Mouse (Mus musculus): ENCODE results near the gene Scimp. TPM values are rescaled to one million over a fixed set of nuclear protein-coding genes. Genes with fewer than 3 reads are reported as not detected.
"Not testable (repeated sequence)": the region's sequence is repeated elsewhere in the genome, so short reads cannot be mapped to it uniquely, and the experiment has no call there.

The Scimp gene
- total RNA-seq, 1 experiment from 2014 or later: 0.25 TPM

DNA sequence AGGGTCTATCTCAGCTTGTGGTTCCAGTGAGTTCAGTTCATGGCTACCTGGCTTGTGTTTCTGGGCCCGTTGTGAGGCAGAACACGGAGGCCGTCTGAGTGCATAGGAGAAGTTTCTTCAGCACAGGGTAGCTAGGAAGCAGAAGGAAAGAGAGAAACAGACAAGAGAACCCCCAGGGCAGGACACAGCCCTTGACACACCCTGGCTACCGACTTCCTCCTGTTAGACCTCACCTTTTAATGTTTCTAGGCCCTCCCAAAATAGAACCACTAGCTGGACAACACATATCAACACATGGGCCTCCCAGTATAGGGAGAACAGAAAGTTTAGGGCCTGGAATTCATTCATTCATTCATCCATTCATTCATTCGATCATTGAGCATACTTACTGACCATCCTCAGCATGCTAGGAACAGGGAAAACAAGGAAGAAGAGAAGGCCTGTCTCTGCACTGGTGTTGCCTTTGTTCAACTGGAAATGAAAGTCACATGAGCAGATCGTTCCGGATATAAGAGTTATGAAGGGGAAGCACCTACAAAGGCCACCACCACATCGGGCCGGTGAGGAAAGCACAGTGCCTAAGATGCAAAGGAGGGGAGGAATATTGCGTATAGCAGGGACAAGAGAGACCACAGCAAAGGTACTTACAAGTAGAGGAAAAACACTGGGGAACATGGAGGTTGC lies 23.3 kb downstream of the Scimp start:
- peak; percentile 64 to 80 for ATAC-seq (replicated peaks in 1 of 2; ENCODE audit: insufficient read depth in 1 of 2, low FRiP score in 2 of 2, low TSS enrichment in 1 of 2, low read depth in 1 of 2, poor library complexity in 2 of 2, severe bottlenecking in 2 of 2)

DNA sequence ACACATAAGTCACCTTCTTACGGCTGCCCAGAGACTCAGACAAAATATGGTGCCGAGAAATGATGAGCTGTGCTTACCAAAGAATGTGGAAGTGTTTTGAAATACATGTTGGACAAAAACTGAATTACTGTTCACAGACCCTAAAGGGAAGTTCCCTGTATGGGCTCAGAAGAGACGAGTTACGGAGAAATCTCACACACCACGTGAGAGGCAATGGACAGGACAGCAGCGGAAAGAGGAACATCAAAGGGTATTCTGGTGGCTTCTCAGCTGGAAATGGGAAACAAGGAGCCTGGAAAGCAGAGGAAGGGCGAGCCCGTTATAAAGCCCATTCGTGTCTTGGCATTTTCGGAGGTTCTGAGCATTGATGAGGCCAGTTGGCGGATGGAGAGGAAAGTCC lies 25.3 kb downstream of the Scimp start:
- peak in 1 of 2 experiments; percentile 34; a peak in 1 of 4 replicates for ATAC-seq (replicated peaks in 1 of 2; ENCODE audit: insufficient read depth in 1 of 2, low FRiP score in 2 of 2, low TSS enrichment in 1 of 2, low read depth in 1 of 2, poor library complexity in 2 of 2, severe bottlenecking in 2 of 2)

GRCm38 (mm10) chr11:70785908-70786307 lies 26.5 kb downstream of the Scimp start:
- no peak for ATAC-seq (replicated peaks in 1 of 2; ENCODE audit: insufficient read depth in 1 of 2, low FRiP score in 2 of 2, low TSS enrichment in 1 of 2, low read depth in 1 of 2, poor library complexity in 2 of 2, severe bottlenecking in 2 of 2)

- ATAC-seq (replicated peaks in 1 of 2; ENCODE audit: insufficient read depth in 1 of 2, low FRiP score in 2 of 2, low TSS enrichment in 1 of 2, low read depth in 1 of 2, poor library complexity in 2 of 2, severe bottlenecking in 2 of 2): peak in 1 of 2 experiments; percentile 57; a peak in 2 of 4 replicates
Measured at GRCm38 (mm10) chr11:70778058-70778457, 34.3 kb downstream of the Scimp start.

DNA sequence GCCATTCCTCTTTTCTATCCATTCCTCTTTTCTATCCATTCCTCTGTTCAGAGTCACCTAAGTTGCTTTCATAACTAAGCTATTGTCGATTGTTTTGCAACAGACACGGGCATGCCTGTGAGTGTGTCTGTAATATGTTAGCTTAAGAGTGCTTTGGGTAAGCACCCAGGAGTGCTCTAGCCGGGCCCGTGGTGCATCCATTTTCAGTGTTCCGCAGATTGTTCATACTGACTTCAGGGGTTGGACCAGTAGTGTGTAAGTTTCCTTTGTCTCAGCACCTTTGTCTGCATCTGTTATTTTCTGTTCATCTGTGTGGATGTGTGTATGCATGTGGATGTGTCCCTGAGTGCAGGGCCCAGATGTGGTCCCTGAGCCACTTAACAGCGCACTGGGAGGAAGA lies 34.8 kb downstream of the Scimp start:
- ATAC-seq (replicated peaks in 1 of 2; ENCODE audit: insufficient read depth in 1 of 2, low FRiP score in 2 of 2, low TSS enrichment in 1 of 2, low read depth in 1 of 2, poor library complexity in 2 of 2, severe bottlenecking in 2 of 2): no peak

- ATAC-seq (replicated peaks in 1 of 2; ENCODE audit: insufficient read depth in 1 of 2, low FRiP score in 2 of 2, low TSS enrichment in 1 of 2, low read depth in 1 of 2, poor library complexity in 2 of 2, severe bottlenecking in 2 of 2): peak; percentile 95 to 97
Measured at GRCm38 (mm10) chr11:70776830-70777571, 35.4 kb downstream of the Scimp start.

- ATAC-seq (replicated peaks in 1 of 2; ENCODE audit: insufficient read depth in 1 of 2, low FRiP score in 2 of 2, low TSS enrichment in 1 of 2, low read depth in 1 of 2, poor library complexity in 2 of 2, severe bottlenecking in 2 of 2): no peak
Measured at GRCm38 (mm10) chr11:70770804-70771203, 41.6 kb downstream of the Scimp start.

GRCm38 (mm10) chr11:70765776-70766445 lies 46.5 kb downstream of the Scimp start:
- peak in 1 of 2 experiments; percentile 29; a peak in 1 of 4 replicates for ATAC-seq (replicated peaks in 1 of 2; ENCODE audit: insufficient read depth in 1 of 2, low FRiP score in 2 of 2, low TSS enrichment in 1 of 2, low read depth in 1 of 2, poor library complexity in 2 of 2, severe bottlenecking in 2 of 2)

DNA sequence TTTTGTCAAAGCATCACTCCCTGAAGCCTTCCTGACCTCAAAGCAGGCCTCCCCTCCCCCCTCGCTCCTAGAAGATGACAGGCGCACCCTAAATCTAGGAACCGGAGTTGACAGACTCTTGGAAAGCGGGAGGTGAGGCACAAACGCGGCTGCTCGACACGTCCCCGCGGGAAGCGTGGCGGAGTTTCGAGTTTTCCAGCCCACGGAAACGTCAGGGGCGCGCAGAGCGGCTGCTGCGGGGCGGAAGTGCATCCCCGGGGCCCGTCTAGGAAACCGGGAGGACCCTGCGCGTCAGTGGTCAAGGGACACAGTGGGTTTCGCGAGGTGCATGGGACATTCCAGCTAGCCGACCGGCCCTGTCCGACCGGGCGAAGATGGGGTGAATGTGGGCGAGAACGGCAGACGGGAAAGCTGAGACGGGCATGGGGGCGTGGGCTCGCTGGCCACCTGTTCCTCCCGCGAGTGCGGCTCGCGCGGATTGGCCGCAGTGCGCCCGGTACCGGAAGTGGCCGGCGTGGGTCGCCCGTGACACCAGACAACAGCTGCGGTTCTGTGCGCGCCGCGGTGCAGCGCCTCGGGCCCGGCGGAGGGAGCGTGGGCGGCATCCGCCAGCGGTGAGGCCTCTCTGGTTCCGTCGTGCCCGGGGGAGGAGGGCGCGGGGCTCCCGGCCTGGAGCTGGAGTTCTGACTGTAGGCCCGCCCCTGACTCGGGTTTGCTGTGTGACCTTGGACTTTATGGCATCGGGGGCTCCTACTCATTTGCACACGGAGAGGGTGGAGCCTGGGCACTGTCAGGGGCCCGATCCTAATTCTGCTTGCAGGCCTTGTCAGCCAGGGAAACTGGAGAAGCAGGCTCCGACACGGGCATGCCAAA lies 48.2 kb downstream of the Scimp start, which contains the start of gene Zfp3:
Zfp3 (plus strand) TSS at position 274 of the 873 bp plus-strand sequence.
- peak; percentile 57 to 61; a peak in 3 of 4 replicates for ATAC-seq (replicated peaks in 1 of 2; ENCODE audit: insufficient read depth in 1 of 2, low FRiP score in 2 of 2, low TSS enrichment in 1 of 2, low read depth in 1 of 2, poor library complexity in 2 of 2, severe bottlenecking in 2 of 2)

DNA sequence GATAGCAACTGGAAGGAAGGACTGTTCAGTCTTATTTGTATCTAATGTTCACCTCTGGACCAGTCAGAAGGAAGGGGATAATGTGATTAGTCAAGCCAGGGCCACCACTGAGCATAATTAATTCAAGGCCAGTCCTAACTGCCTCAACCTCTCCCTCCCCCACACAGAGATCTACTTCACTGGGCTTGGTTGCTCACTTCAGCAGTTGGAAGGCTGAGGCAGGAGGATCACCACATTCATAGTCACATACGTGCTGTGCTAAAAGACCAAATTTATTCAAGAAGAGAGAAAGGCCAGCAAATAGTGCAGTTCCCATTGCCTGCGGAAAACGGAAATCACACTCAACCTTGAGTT lies 48.8 kb downstream of the Scimp start:
- no peak for ATAC-seq (replicated peaks in 1 of 2; ENCODE audit: insufficient read depth in 1 of 2, low FRiP score in 2 of 2, low TSS enrichment in 1 of 2, low read depth in 1 of 2, poor library complexity in 2 of 2, severe bottlenecking in 2 of 2)

- ATAC-seq (replicated peaks in 1 of 2; ENCODE audit: insufficient read depth in 1 of 2, low FRiP score in 2 of 2, low TSS enrichment in 1 of 2, low read depth in 1 of 2, poor library complexity in 2 of 2, severe bottlenecking in 2 of 2): no peak
Measured at GRCm38 (mm10) chr11:70762641-70763040, 49.7 kb downstream of the Scimp start.

- not testable (repeated sequence) for ATAC-seq (replicated peaks in 1 of 2; ENCODE audit: insufficient read depth in 1 of 2, low FRiP score in 2 of 2, low TSS enrichment in 1 of 2, low read depth in 1 of 2, poor library complexity in 2 of 2, severe bottlenecking in 2 of 2)
Measured at GRCm38 (mm10) chr11:70760446-70760845, 51.9 kb downstream of the Scimp start.

- ATAC-seq (replicated peaks in 1 of 2; ENCODE audit: insufficient read depth in 1 of 2, low FRiP score in 2 of 2, low TSS enrichment in 1 of 2, low read depth in 1 of 2, poor library complexity in 2 of 2, severe bottlenecking in 2 of 2): peak; percentile 73 to 92
Measured at GRCm38 (mm10) chr11:70755645-70756044, 56.7 kb downstream of the Scimp start.

GRCm38 (mm10) chr11:70754958-70755357 lies 57.4 kb downstream of the Scimp start:
- 0 out of 4 replicates have a peak, but pooled peaks of 1 of the 2 experiments have one; percentile 22 for ATAC-seq (replicated peaks in 1 of 2; ENCODE audit: insufficient read depth in 1 of 2, low FRiP score in 2 of 2, low TSS enrichment in 1 of 2, low read depth in 1 of 2, poor library complexity in 2 of 2, severe bottlenecking in 2 of 2)

- ATAC-seq (replicated peaks in 1 of 2; ENCODE audit: insufficient read depth in 1 of 2, low FRiP score in 2 of 2, low TSS enrichment in 1 of 2, low read depth in 1 of 2, poor library complexity in 2 of 2, severe bottlenecking in 2 of 2): no peak
Measured at GRCm38 (mm10) chr11:70754476-70754875, 57.9 kb downstream of the Scimp start.

- ATAC-seq (replicated peaks in 1 of 2; ENCODE audit: insufficient read depth in 1 of 2, low FRiP score in 2 of 2, low TSS enrichment in 1 of 2, low read depth in 1 of 2, poor library complexity in 2 of 2, severe bottlenecking in 2 of 2): no peak
Measured at GRCm38 (mm10) chr11:70753146-70753545, 59.2 kb downstream of the Scimp start.

DNA sequence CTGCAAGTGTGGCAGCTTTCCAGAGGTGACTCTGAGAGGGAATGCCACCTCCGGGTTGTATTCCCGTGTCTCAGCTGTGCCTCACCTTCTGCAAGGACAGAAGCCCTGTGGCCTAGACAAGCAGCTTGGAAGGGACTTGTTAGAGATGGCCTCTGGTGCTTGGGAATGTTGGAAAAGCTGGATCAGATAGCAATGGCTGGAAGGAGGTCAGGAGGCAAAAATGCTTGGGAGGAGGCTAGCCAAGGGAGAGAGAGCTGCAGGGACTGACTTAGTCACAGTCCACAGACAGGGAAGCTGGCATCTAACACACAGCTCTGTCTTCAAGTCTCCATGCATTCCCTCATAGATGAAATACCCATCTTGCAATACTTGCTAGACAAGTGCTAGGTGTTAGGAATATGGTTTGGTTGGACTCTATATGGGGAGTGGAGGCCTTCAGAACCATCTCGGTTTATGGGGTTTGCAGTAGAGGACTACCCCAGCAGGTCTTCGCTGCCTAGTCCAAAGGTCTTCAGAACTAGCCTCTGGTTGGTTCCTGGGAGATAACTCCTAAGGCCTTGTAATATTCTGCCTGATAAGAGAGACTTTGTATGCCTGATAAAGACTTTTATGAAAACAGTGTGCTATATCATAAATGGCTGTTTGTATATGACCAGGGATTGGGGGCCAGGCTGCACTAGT lies 59.9 kb downstream of the Scimp start:
- no peak for ATAC-seq (replicated peaks in 1 of 2; ENCODE audit: insufficient read depth in 1 of 2, low FRiP score in 2 of 2, low TSS enrichment in 1 of 2, low read depth in 1 of 2, poor library complexity in 2 of 2, severe bottlenecking in 2 of 2)

Data from hematopoietic stem cell, adult 5-6 weeks (primary cell).